ENCODE assay signal across 8 mouse cellular contexts in the genomic region with DNA sequence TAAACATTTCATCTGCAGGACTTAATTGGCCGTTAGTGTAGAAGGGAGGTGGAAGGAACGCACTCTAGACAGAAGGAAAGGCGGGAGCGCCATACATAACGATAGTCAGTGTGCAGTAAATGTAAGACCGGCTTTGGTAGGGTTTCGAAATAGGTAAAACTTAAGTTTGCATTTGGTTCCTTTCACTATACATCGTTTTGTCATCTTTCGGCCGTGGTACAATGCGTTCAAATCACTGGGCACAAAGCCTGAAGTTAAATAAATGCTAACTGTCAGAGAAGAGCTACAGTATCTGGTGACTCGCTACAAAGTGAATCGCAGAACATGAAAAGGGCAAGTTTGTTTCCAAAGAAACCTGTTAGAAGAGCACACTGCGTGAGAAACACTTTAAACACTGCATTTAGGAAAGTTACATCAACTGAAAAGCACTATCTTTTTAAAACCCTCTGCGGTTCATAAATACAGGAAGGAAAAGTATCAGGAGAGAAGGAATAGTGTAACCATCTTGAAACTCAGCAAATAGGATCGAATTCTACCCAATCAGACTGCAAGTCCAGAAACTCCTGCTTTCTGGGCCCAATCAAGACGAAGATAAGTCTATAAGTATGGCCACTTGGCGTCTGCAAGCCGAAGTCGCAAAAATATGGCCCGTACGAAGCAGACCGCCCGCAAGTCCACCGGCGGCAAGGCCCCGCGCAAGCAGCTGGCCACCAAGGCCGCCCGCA. TPM values are rescaled to one million over a fixed set of nuclear protein-coding genes. Genes with fewer than 3 reads are reported as not detected.
A peak's percentile ranks its signal among the peaks of the same experiment; 100 is the strongest.
DNase-seq lines count a peak whose midpoint lies in the region; ATAC-seq and TF ChIP-seq lines count a peak whose summit lies in the region.

A gene (plus strand): TSS at position 604 of the 725 bp plus-strand sequence.

- TF ChIP-seq EP300 in liver, postnatal 0 days (IDR thresholded peaks at IDR 0.05; ENCODE audit: low read depth), result peak; percentile 70

- H3K9ac ChIP-seq in forebrain, embryonic 14.5 days (ENCODE audit: low read length), result peak within 1 kb of the TSS; percentile 70
- peak within 1 kb of the TSS; percentile 85 for H3K9ac ChIP-seq in liver, postnatal 0 days (replicated peaks)
- peak within 1 kb of the TSS; percentile 53 for H3K9ac ChIP-seq in neural tube, embryonic 14.5 days (replicated peaks; ENCODE audit: low read depth, low read length)

- H3K36me3 ChIP-seq in forebrain, embryonic 14.5 days (ENCODE audit: control insufficient read depth, insufficient read depth, low read length), result no peaks in the 10 kb centered on the region
- no peaks in the 10 kb centered on the region for H3K36me3 ChIP-seq in liver, postnatal 0 days (replicated peaks; ENCODE audit: insufficient read depth, low read length)
- no peaks in the 10 kb centered on the region for H3K36me3 ChIP-seq in neural tube, embryonic 14.5 days (ENCODE audit: control insufficient read depth, insufficient read depth, low read length)

- DNase-seq in ES-CJ7 (ENCODE audit: low read depth, low spot score), result peak; percentile 94
- peak; percentile 95 for DNase-seq in forebrain, embryonic 14.5 days (ENCODE audit: low spot score)
- DNase-seq in heart, postnatal 10 days, result peak; percentile 86 to 87
- no peak for DNase-seq in large intestine, adult 2 months (ENCODE audit: low read depth, low spot score)
- DNase-seq in liver, postnatal 0 days, result peak; percentile 82
- peak; percentile 79 for DNase-seq in testis, postnatal 10 days (ENCODE audit: low spot score)

- 14% methylated on average over 28 of the region's 30 CpGs for WGBS in forebrain, embryonic 14.5 days
- WGBS in large intestine, adult 2 months, result 4% methylated on average over 30 of the region's 30 CpGs
- 22% methylated on average over 28 of the region's 30 CpGs for WGBS in liver, postnatal 0 days (ENCODE audit: insufficient replicate concordance)
- 17% methylated on average over 28 of the region's 30 CpGs for WGBS in neural tube, embryonic 14.5 days

- H3K27me3 ChIP-seq in forebrain, embryonic 14.5 days (replicated peaks; ENCODE audit: control insufficient read depth, insufficient read depth, low read length), result no peaks in the 10 kb centered on the region
- no peaks in the 10 kb centered on the region for H3K27me3 ChIP-seq in liver, postnatal 0 days (ENCODE audit: insufficient read depth, low read length)
- no peaks in the 10 kb centered on the region for H3K27me3 ChIP-seq in neural tube, embryonic 14.5 days (ENCODE audit: control insufficient read depth, insufficient read depth, low read length)

- peak within 1 kb of the TSS; percentile 97 for H3K27ac ChIP-seq in forebrain, embryonic 14.5 days (ENCODE audit: low read depth, low read length)
- H3K27ac ChIP-seq in liver, postnatal 0 days (ENCODE audit: low read depth), result peak within 1 kb of the TSS; percentile 99
- peak within 1 kb of the TSS; percentile 92 for H3K27ac ChIP-seq in neural tube, embryonic 14.5 days (ENCODE audit: low read depth, low read length)

- peaks cover 12% of the 10 kb centered on the region for H3K4me1 ChIP-seq in forebrain, embryonic 14.5 days (ENCODE audit: control insufficient read depth, insufficient read depth, low read length)
- peaks cover 26% of the 10 kb centered on the region for H3K4me1 ChIP-seq in liver, postnatal 0 days (ENCODE audit: insufficient read depth)
- peaks cover 20% of the 10 kb centered on the region; the same call in 1 of the 2 replicates for H3K4me1 ChIP-seq in neural tube, embryonic 14.5 days (ENCODE audit: control insufficient read depth, insufficient read depth, low read length)

- peak; percentile 77 for ATAC-seq in cerebellum, adult (ENCODE audit: insufficient number of reproducible peaks, low FRiP score, low TSS enrichment)
- ATAC-seq in forebrain, embryonic 14.5 days, result peak; percentile 70
- peak; percentile 49 for ATAC-seq in liver, postnatal 0 days
- peak; percentile 65 for ATAC-seq in neural tube, embryonic 14.5 days (ENCODE audit: low read depth)

- H3K4me3 ChIP-seq in forebrain, embryonic 14.5 days (ENCODE audit: low read depth, low read length), result peak within 1 kb of the TSS; percentile 38
- peak within 1 kb of the TSS; percentile 52 for H3K4me3 ChIP-seq in liver, postnatal 0 days (ENCODE audit: low read depth, low read length)
- peak within 1 kb of the TSS; percentile 55 for H3K4me3 ChIP-seq in neural tube, embryonic 14.5 days (ENCODE audit: low read depth, low read length)

- intact Hi-C loops in heart, postnatal 10 days (cut with DNase I), result no loop called here

- H3K9me3 ChIP-seq in forebrain, embryonic 14.5 days (replicated peaks; ENCODE audit: control insufficient read depth, low read length), result no peaks in the 10 kb centered on the region
- H3K9me3 ChIP-seq in liver, postnatal 0 days (ENCODE audit: low read length), result no peaks in the 10 kb centered on the region
- H3K9me3 ChIP-seq in neural tube, embryonic 14.5 days (ENCODE audit: control insufficient read depth, low read length), result no peaks in the 10 kb centered on the region

- no peak for TF ChIP-seq CTCF in liver, postnatal 0 days (IDR thresholded peaks at IDR 0.05; ENCODE audit: low read depth)

- peak within 1 kb of the TSS; percentile 72 for H3K4me2 ChIP-seq in forebrain, embryonic 14.5 days (ENCODE audit: low read length)
- H3K4me2 ChIP-seq in liver, postnatal 0 days (ENCODE audit: low read depth, low read length), result peak within 1 kb of the TSS; percentile 89
- peak within 1 kb of the TSS; percentile 93 for H3K4me2 ChIP-seq in neural tube, embryonic 14.5 days (ENCODE audit: low read depth, low read length)

RNA-seq across cellular contexts. Expression of the gene that starts here (rescaled TPM):
- polyA plus RNA-seq in forebrain, embryonic 14.5 days (2014; fragmentation: Nextera tagmentation; extraction: Ambion mirVana), result 42.3 and 52.1 TPM in 2 replicates
- 100 to 1,000 TPM; 369 to 427 TPM for total RNA-seq in heart, postnatal 10 days (2021)
- 62.7 and 75.7 TPM in 2 replicates for polyA plus RNA-seq in large intestine, adult 2 months (2012; rRNA removed)
- 56.1 and 84.5 TPM in 2 replicates for polyA plus RNA-seq in liver, postnatal 0 days (2015; fragmentation: Nextera tagmentation; extraction: Ambion mirVana)
- 5.3 and 11.5 TPM in 2 replicates for polyA plus RNA-seq in neural tube, embryonic 14.5 days (2014; fragmentation: Nextera tagmentation; extraction: Ambion mirVana)
